Mouse (Mus musculus): Measurements from ENCODE around the gene Cphx1. TPM values are rescaled to one million over a fixed set of nuclear protein-coding genes. Genes with fewer than 3 reads are reported as not detected.
"Not testable (repeated sequence)": the region's sequence is repeated elsewhere in the genome, so short reads cannot be mapped to it uniquely, and the experiment has no call there.

The Cphx1 gene
- not detected in 2 replicates for polyA plus RNA-seq (2015; fragmentation: Nextera tagmentation; extraction: Ambion mirVana)

GRCm38 (mm10) chr14:25938004-25938403, at the start of gene Cphx1:
Cphx1 (plus strand) TSS chr14:25938304.
- H3K9me3 ChIP-seq (replicated peaks; ENCODE audit: control insufficient read depth, low read length); H3K9ac ChIP-seq (ENCODE audit: low read length); H3K27ac ChIP-seq (ENCODE audit: low read length); H3K4me2 ChIP-seq (ENCODE audit: low read depth, low read length); H3K4me1 ChIP-seq (ENCODE audit: control insufficient read depth, insufficient read depth, low read length); H3K27me3 ChIP-seq (ENCODE audit: control insufficient read depth, insufficient read depth, low read length); H3K4me3 ChIP-seq (ENCODE audit: low read length); H3K36me3 ChIP-seq (ENCODE audit: control insufficient read depth, insufficient read depth); ATAC-seq (replicated peaks; ENCODE audit: extremely low read depth, insufficient read depth, low FRiP score): not testable (repeated sequence)
- no CpG with 5 or more reads among the region's 8 CpGs for WGBS

- WGBS = no CpG with 5 or more reads among the region's 3 CpGs
- ATAC-seq (replicated peaks; ENCODE audit: extremely low read depth, insufficient read depth, low FRiP score); H3K4me3 ChIP-seq (ENCODE audit: low read length); H3K9me3 ChIP-seq (replicated peaks; ENCODE audit: control insufficient read depth, low read length); H3K27ac ChIP-seq (ENCODE audit: low read length); H3K4me2 ChIP-seq (ENCODE audit: low read depth, low read length); H3K36me3 ChIP-seq (ENCODE audit: control insufficient read depth, insufficient read depth); H3K4me1 ChIP-seq (ENCODE audit: control insufficient read depth, insufficient read depth, low read length); H3K27me3 ChIP-seq (ENCODE audit: control insufficient read depth, insufficient read depth, low read length); H3K9ac ChIP-seq (ENCODE audit: low read length): not testable (repeated sequence)
Observed at GRCm38 (mm10) chr14:25894566-25894965, 43.5 kb upstream of the Cphx1 start.

GRCm38 (mm10) chr14:25895686-25896085, 42.4 kb upstream of the Cphx1 start:
- not testable (repeated sequence) for H3K9ac ChIP-seq (ENCODE audit: low read length); H3K4me1 ChIP-seq (ENCODE audit: control insufficient read depth, insufficient read depth, low read length); ATAC-seq (replicated peaks; ENCODE audit: extremely low read depth, insufficient read depth, low FRiP score); H3K9me3 ChIP-seq (replicated peaks; ENCODE audit: control insufficient read depth, low read length); H3K4me2 ChIP-seq (ENCODE audit: low read depth, low read length); H3K36me3 ChIP-seq (ENCODE audit: control insufficient read depth, insufficient read depth); H3K4me3 ChIP-seq (ENCODE audit: low read length); H3K27ac ChIP-seq (ENCODE audit: low read length); H3K27me3 ChIP-seq (ENCODE audit: control insufficient read depth, insufficient read depth, low read length)
- no CpG with 5 or more reads among the region's 7 CpGs for WGBS

GRCm38 (mm10) chr14:25903000-25903399, 35.1 kb upstream of the Cphx1 start, which contains the start of gene Plac9a:
Plac9a (minus strand) TSS chr14:25903100.
- not testable (repeated sequence) for H3K9ac ChIP-seq (ENCODE audit: low read length); H3K27me3 ChIP-seq (ENCODE audit: control insufficient read depth, insufficient read depth, low read length); H3K9me3 ChIP-seq (replicated peaks; ENCODE audit: control insufficient read depth, low read length); H3K4me3 ChIP-seq (ENCODE audit: low read length); ATAC-seq (replicated peaks; ENCODE audit: extremely low read depth, insufficient read depth, low FRiP score); H3K36me3 ChIP-seq (ENCODE audit: control insufficient read depth, insufficient read depth); H3K27ac ChIP-seq (ENCODE audit: low read length); H3K4me2 ChIP-seq (ENCODE audit: low read depth, low read length); H3K4me1 ChIP-seq (ENCODE audit: control insufficient read depth, insufficient read depth, low read length)
- WGBS = no CpG with 5 or more reads among the region's 10 CpGs

GRCm38 (mm10) chr14:25905243-25905642, 32.9 kb upstream of the Cphx1 start:
- H3K27ac ChIP-seq (ENCODE audit: low read length); H3K9ac ChIP-seq (ENCODE audit: low read length); H3K4me2 ChIP-seq (ENCODE audit: low read depth, low read length); H3K27me3 ChIP-seq (ENCODE audit: control insufficient read depth, insufficient read depth, low read length); H3K4me1 ChIP-seq (ENCODE audit: control insufficient read depth, insufficient read depth, low read length); H3K9me3 ChIP-seq (replicated peaks; ENCODE audit: control insufficient read depth, low read length); H3K4me3 ChIP-seq (ENCODE audit: low read length); H3K36me3 ChIP-seq (ENCODE audit: control insufficient read depth, insufficient read depth); ATAC-seq (replicated peaks; ENCODE audit: extremely low read depth, insufficient read depth, low FRiP score): not testable (repeated sequence)
- 70% methylated on average over 1 of the region's 5 CpGs for WGBS

GRCm38 (mm10) chr14:25907272-25907671, 30.8 kb upstream of the Cphx1 start:
- H3K27me3 ChIP-seq (ENCODE audit: control insufficient read depth, insufficient read depth, low read length); H3K4me3 ChIP-seq (ENCODE audit: low read length); H3K36me3 ChIP-seq (ENCODE audit: control insufficient read depth, insufficient read depth); H3K9me3 ChIP-seq (replicated peaks; ENCODE audit: control insufficient read depth, low read length); H3K27ac ChIP-seq (ENCODE audit: low read length); H3K4me2 ChIP-seq (ENCODE audit: low read depth, low read length); H3K4me1 ChIP-seq (ENCODE audit: control insufficient read depth, insufficient read depth, low read length); H3K9ac ChIP-seq (ENCODE audit: low read length); ATAC-seq (replicated peaks; ENCODE audit: extremely low read depth, insufficient read depth, low FRiP score): not testable (repeated sequence)
- no CpG with 5 or more reads among the region's 9 CpGs for WGBS

- ATAC-seq (replicated peaks; ENCODE audit: extremely low read depth, insufficient read depth, low FRiP score); H3K27ac ChIP-seq (ENCODE audit: low read length); H3K4me2 ChIP-seq (ENCODE audit: low read depth, low read length); H3K9ac ChIP-seq (ENCODE audit: low read length); H3K9me3 ChIP-seq (replicated peaks; ENCODE audit: control insufficient read depth, low read length); H3K27me3 ChIP-seq (ENCODE audit: control insufficient read depth, insufficient read depth, low read length); H3K36me3 ChIP-seq (ENCODE audit: control insufficient read depth, insufficient read depth); H3K4me3 ChIP-seq (ENCODE audit: low read length); H3K4me1 ChIP-seq (ENCODE audit: control insufficient read depth, insufficient read depth, low read length): not testable (repeated sequence)
- WGBS = no CpG with 5 or more reads among the region's 8 CpGs
Observed at GRCm38 (mm10) chr14:25908976-25909375, 29.1 kb upstream of the Cphx1 start.

GRCm38 (mm10) chr14:25918427-25919170, 19.5 kb upstream of the Cphx1 start:
- not testable (repeated sequence) for H3K9ac ChIP-seq (ENCODE audit: low read length); H3K4me1 ChIP-seq (ENCODE audit: control insufficient read depth, insufficient read depth, low read length); H3K27me3 ChIP-seq (ENCODE audit: control insufficient read depth, insufficient read depth, low read length); H3K4me2 ChIP-seq (ENCODE audit: low read depth, low read length); ATAC-seq (replicated peaks; ENCODE audit: extremely low read depth, insufficient read depth, low FRiP score); H3K36me3 ChIP-seq (ENCODE audit: control insufficient read depth, insufficient read depth); H3K4me3 ChIP-seq (ENCODE audit: low read length); H3K9me3 ChIP-seq (replicated peaks; ENCODE audit: control insufficient read depth, low read length); H3K27ac ChIP-seq (ENCODE audit: low read length)
- no CpG with 5 or more reads among the region's 5 CpGs for WGBS

- H3K4me3 ChIP-seq (ENCODE audit: low read length); H3K4me2 ChIP-seq (ENCODE audit: low read depth, low read length); H3K9me3 ChIP-seq (replicated peaks; ENCODE audit: control insufficient read depth, low read length); H3K9ac ChIP-seq (ENCODE audit: low read length); H3K4me1 ChIP-seq (ENCODE audit: control insufficient read depth, insufficient read depth, low read length); H3K27ac ChIP-seq (ENCODE audit: low read length); H3K27me3 ChIP-seq (ENCODE audit: control insufficient read depth, insufficient read depth, low read length); H3K36me3 ChIP-seq (ENCODE audit: control insufficient read depth, insufficient read depth): not testable (repeated sequence)
- peak; percentile 70 for ATAC-seq (replicated peaks; ENCODE audit: extremely low read depth, insufficient read depth, low FRiP score)
- WGBS = no CpG with 5 or more reads among the region's 44 CpGs
Observed at GRCm38 (mm10) chr14:25926814-25927561, 11.1 kb upstream of the Cphx1 start.
